Mouse (Mus musculus) hematopoietic stem cell, adult 5-6 weeks (primary cell): ENCODE data around the gene Ltb4r2. TPM values are rescaled to one million over a fixed set of nuclear protein-coding genes. Genes with fewer than 3 reads are reported as not detected.

ENCODE experiments used
- ATAC-seq, 2 experiments: fragments of 125-278 bp in 1 of 2; replicated peaks in 1 of 2; 2 replicates each; pipeline ENCODE4 v1.8.0; 2016 to 2017; ENCODE audit warnings: inconsistent platforms in 2 of 2, mild to moderate bottlenecking in 2 of 2, moderate number of reproducible peaks in 2 of 2, low read depth in 1 of 2, moderate TSS enrichment in 1 of 2; ENCODE audit not compliant: low FRiP score in 2 of 2, poor library complexity in 2 of 2, severe bottlenecking in 2 of 2, insufficient read depth in 1 of 2, low TSS enrichment in 1 of 2
- total RNA-seq: library from RNA; stranded (forward); fragments of 172-1452, 232-1000 nt; gene quantifications from 2 replicates; pipeline ENCODE4 v1.2.3, GENCODE M21; 2017

Gene Ltb4r2
- 0.60 and 0.63 TPM in 2 replicates for total RNA-seq

GRCm38 (mm10) chr14:55761163-55761562 is at the start of gene Ltb4r2:
TSS of gene Ltb4r2 (plus strand) at chr14:55761428.
- no peak for ATAC-seq

- no peak for ATAC-seq
These were observed 49.4 kb upstream of the Ltb4r2 start for GRCm38 (mm10) chr14:55711786-55712185.

GRCm38 (mm10) chr14:55713007-55713728 is 48.1 kb upstream of the Ltb4r2 start:
- ATAC-seq, result peak; percentile 73 to 80

- no peak for ATAC-seq
These were observed 47.5 kb upstream of the Ltb4r2 start, which contains the start of gene Tgm1 for GRCm38 (mm10) chr14:55713729-55714122. TSS of gene Tgm1 (minus strand) at chr14:55713926.

GRCm38 (mm10) chr14:55714893-55715292 is 46.3 kb upstream of the Ltb4r2 start:
- no peak for ATAC-seq

- no peak for ATAC-seq
These were observed 45.0 kb upstream of the Ltb4r2 start for GRCm38 (mm10) chr14:55716271-55716670.

GRCm38 (mm10) chr14:55716884-55717283 is 44.3 kb upstream of the Ltb4r2 start:
- no peak for ATAC-seq

GRCm38 (mm10) chr14:55719737-55720136 is 41.5 kb upstream of the Ltb4r2 start:
- ATAC-seq, result no peak

- no peak for ATAC-seq
These were observed 40.6 kb upstream of the Ltb4r2 start for GRCm38 (mm10) chr14:55720666-55721065.

GRCm38 (mm10) chr14:55721076-55721475 is 40.2 kb upstream of the Ltb4r2 start:
- no peak for ATAC-seq

GRCm38 (mm10) chr14:55721700-55722437 is 39.4 kb upstream of the Ltb4r2 start, which contains the start of gene Rabggta:
TSS of gene Rabggta (minus strand) at chr14:55722263.
- ATAC-seq, result peak; percentile 70 to 71

GRCm38 (mm10) chr14:55722438-55722945 is 38.7 kb upstream of the Ltb4r2 start:
- ATAC-seq, result no peak

GRCm38 (mm10) chr14:55723433-55723832 is 37.8 kb upstream of the Ltb4r2 start:
- ATAC-seq, result no peak

GRCm38 (mm10) chr14:55724411-55724871 is 36.8 kb upstream of the Ltb4r2 start:
- peak; percentile 66 to 72 for ATAC-seq

GRCm38 (mm10) chr14:55726261-55726660 is 35.0 kb upstream of the Ltb4r2 start:
- no peak for ATAC-seq

GRCm38 (mm10) chr14:55727889-55728685 is 33.1 kb upstream of the Ltb4r2 start:
- peak in 1 of 2 experiments; percentile 30; a peak in 1 of 4 replicates for ATAC-seq

- no peak for ATAC-seq
These were observed 31.1 kb upstream of the Ltb4r2 start for GRCm38 (mm10) chr14:55730116-55730515.
